Comparison of ENCODE assay signal across 9 mouse cellular contexts in genomic region chr1:18105866-18106529, GRCm38 (mm10). TPM values are rescaled to one million over a fixed set of nuclear protein-coding genes. Genes with fewer than 3 reads are reported as not detected.
DNase-seq lines count a peak whose midpoint lies in the region; TF ChIP-seq lines count a peak whose summit lies in the region.
"Had no signal": no experiment of that assay in that cellular context is flagged by ENCODE, and none has a peak within 500 bp of the region (broad histone marks: within the 10 kb centered on the region; RNA-seq: fewer than 3 reads in every experiment).

No protein-coding gene starts in this region.

- no peak overlapping the region for H3K27ac ChIP-seq in kidney, adult 2 months (ENCODE audit: insufficient read depth, low read depth, low read length)

- peak; percentile 24 for DNase-seq in kidney, adult 2 months
- no peak for DNase-seq in kidney, postnatal 4 days
- DNase-seq in embryo, embryonic 11.5 days (ENCODE audit: low read depth, low spot score) = peak; percentile 22
- peak; percentile 55 to 56 for DNase-seq in left cerebral cortex, postnatal 14 days (ENCODE audit: low spot score in 2 of 2)
- DNase-seq in gastrocnemius, adult 18-20 months (ENCODE audit: low spot score) = no peak
- DNase-seq in thymus, postnatal 36 days = no peak
- DNase-seq in gastrocnemius, postnatal 36 days = no peak

- peaks cover 16% of the 10 kb centered on the region for H3K9me3 ChIP-seq in E14TG2a.4 (ENCODE audit: low read length)

- TF ChIP-seq CTCF in kidney, adult 2 months (conservative IDR thresholded peaks at IDR 0.05; ENCODE audit: insufficient read depth, insufficient read length, low read depth, low read length) = 0 out of 2 replicates have a peak, but pooled peaks have one; percentile 7
- peak; percentile 50 for TF ChIP-seq CTCF in E14TG2a.4 (conservative IDR thresholded peaks at IDR 0.05; ENCODE audit: low read length)

- WGBS in kidney, adult 2 months = 46% methylated on average over 5 of the region's 5 CpGs

- H3K4me3 ChIP-seq in kidney, adult 2 months (ENCODE audit: insufficient read depth, low read depth, low read length) = no peak overlapping the region
- no peak overlapping the region for H3K4me3 ChIP-seq in E14TG2a.4 (replicated peaks; ENCODE audit: low read length)

- H3K27me3 ChIP-seq in kidney, adult 2 months (replicated peaks; ENCODE audit: control insufficient read depth, insufficient read depth, low read length) = no peaks in the 10 kb centered on the region
- no peaks in the 10 kb centered on the region for H3K27me3 ChIP-seq in E14TG2a.4 (ENCODE audit: insufficient read depth, low read length)

- intact Hi-C loops in left cerebral cortex, postnatal 14 days (cut with DNase I) = loop anchor here (2.0 to 5.0 kb wide), 2 partner anchors 125 to 944 kb away; no protein-coding TSS in a partner anchor
- intact Hi-C loops in gastrocnemius, postnatal 36 days (cut with DNase I) = loop anchor here (10.0 kb wide), 1 partner anchor 941 kb away; no protein-coding TSS in a partner anchor

- no peaks in the 10 kb centered on the region for H3K4me1 ChIP-seq in kidney, adult 2 months (ENCODE audit: control insufficient read depth, insufficient read depth, low read length)
- H3K4me1 ChIP-seq in E14TG2a.4 (replicated peaks; ENCODE audit: low read depth, low read length) = no peaks in the 10 kb centered on the region

- no peaks in the 10 kb centered on the region for H3K36me3 ChIP-seq in kidney, adult 2 months (ENCODE audit: control insufficient read depth, insufficient read depth, low read length)
- no peaks in the 10 kb centered on the region for H3K36me3 ChIP-seq in E14TG2a.4 (ENCODE audit: insufficient read depth, low read length)

- no peak for TF ChIP-seq POLR2A in kidney, adult 2 months (IDR thresholded peaks at IDR 0.05; ENCODE audit: low read depth, low read length)

RNA-seq across cellular contexts. Expression of gene Crisp4, which starts 39.7 kb away (rescaled TPM):
- polyA plus RNA-seq in kidney, adult 2 months (2012; rRNA removed) = not detected in 2 replicates
- total RNA-seq in left cerebral cortex, postnatal 14 days (2021) = not detected
- not detected for total RNA-seq in gastrocnemius, adult 18-20 months (2021)
- not detected for total RNA-seq in gastrocnemius, postnatal 36 days (2021)
- total RNA-seq: heart, postnatal 10 days had no signal

Comparison
In these comparisons a context has a peak if more than half of its experiments do, and no peak if none do; other contexts are left out.
1. DNase-seq: peak in kidney, adult 2 months (single experiment), embryo, embryonic 11.5 days (single experiment) and left cerebral cortex, postnatal 14 days (2 of 2); none in kidney, postnatal 4 days (0 of 2), gastrocnemius, adult 18-20 months (single experiment), thymus, postnatal 36 days (0 of 2) and gastrocnemius, postnatal 36 days (0 of 2).